Mouse (Mus musculus) erythroblast, adult 5-6 weeks (primary cell): Measurements from ENCODE around the gene Nav2. TPM values are rescaled to one million over a fixed set of nuclear protein-coding genes. Genes with fewer than 3 reads are reported as not detected.
A peak's percentile ranks its signal among the peaks of the same experiment; 100 is the strongest.

Experiments used
- ATAC-seq: replicated peaks from 2 replicates; pipeline ENCODE4 v1.8.0; 2016; ENCODE audit warnings: moderate number of reproducible peaks, mild to moderate bottlenecking, moderate TSS enrichment, inconsistent platforms; ENCODE audit not compliant: poor library complexity, low FRiP score, severe bottlenecking
- total RNA-seq, 2 experiments: library from RNA; stranded (forward) in 1 of 2; stranded (reverse) in 1 of 2; fragments of 150-400 nt in 1 of 2; fragments of 200-764, 138-1000 nt in 1 of 2; gene quantifications; 2 replicates each; pipeline versions ENCODE4 v1.2.3 to v1.2.4; 2015 to 2017; ENCODE audit warnings: low replicate concordance in 2 of 2

Gene Nav2
- total RNA-seq, 2 experiments from 2014 or later, result 1.9 to 4.6 TPM

DNA sequence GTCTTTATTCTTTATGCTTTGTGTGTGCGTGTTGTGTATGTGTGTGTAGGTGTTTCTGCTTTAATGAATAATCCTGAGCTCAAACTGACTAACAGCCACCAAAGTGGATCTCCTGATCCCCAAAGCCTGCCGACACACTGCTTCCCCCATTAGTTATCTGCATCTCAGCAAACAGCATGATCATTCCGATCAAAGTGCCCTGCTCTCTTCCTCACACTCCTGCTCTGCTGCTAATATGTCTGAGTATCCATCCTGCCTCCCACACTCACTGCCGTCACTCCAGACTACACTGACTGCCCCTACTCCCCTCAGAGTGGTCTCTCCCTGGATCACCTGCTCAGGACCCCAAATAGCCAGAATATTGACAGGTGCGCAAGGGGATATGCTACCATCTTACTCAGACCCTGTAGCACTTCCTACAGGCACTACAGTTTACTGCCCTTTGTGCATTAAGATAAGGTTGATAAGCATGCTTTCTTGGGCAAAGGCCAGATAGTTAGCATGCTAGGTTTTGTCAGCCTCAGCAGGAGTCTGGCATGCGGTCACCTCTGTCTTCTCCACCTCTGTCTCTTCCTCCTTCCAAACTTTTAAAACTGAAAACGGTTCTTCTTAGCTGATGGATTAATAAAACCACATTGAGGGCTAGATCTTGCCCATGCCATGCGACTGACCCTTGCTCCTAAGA lies 382.8 kb downstream of the Nav2 start:
- 0 out of 2 replicates have a peak, but pooled peaks have one; percentile 52 for ATAC-seq

DNA sequence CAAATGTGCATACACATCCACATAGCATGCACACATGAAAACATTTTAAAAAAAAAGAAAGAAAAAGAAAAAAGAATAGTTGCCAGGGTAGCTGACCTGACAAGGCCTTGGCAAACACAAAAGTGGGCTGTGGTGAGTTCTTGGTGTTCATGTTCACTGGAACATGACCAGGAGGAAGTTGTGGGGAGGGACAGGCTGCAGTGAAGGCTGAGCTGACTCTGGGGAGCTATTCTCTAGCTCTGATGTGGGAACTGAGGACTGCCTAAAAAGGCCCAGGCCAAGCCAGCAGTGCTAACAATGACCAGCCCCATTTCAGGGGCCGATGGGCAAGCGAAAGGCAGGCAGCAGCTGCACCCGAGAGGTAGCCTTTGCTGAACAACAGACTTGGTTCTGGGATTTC lies 388.6 kb downstream of the Nav2 start:
- no peak for ATAC-seq

DNA sequence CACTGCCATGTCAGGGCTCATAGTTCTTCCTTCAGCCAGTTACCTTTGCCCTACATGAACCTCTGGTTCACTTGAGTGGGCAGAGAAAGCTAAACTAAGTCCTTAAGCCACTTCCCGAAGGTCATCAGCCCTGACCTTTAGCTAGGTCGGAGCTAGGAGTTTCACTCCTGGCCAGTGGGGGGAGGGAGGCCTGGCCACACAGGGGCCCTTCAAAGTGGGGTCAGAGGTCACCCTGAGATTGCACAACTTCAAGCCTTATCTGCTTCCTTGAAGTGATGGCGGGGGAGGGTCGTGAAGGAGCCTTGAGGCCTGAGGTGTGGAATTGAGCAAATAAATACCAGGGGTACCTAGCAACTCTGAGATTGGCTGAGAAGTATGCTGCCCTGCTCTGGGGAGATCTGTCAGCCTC lies 389.9 kb downstream of the Nav2 start:
- no peak for ATAC-seq

DNA sequence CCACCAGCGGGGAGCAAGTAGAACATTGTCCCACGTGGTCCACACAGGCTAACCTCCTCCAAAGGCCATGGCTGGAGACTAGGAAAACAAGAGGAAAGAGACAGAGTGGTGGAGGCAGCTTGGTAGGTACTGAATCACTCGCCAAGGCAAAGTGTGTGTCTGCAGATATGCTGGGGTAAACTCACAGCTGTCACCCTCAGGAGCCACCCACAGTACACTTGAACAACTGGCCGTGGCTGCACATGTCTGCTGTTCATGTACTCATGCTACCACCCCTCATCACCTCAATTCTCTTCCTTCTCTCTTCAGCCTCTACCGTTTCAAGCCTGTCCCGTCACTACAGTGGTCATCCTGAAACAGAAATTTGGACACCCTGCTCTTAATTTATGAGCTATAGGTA lies 393.0 kb downstream of the Nav2 start:
- ATAC-seq, result no peak

DNA sequence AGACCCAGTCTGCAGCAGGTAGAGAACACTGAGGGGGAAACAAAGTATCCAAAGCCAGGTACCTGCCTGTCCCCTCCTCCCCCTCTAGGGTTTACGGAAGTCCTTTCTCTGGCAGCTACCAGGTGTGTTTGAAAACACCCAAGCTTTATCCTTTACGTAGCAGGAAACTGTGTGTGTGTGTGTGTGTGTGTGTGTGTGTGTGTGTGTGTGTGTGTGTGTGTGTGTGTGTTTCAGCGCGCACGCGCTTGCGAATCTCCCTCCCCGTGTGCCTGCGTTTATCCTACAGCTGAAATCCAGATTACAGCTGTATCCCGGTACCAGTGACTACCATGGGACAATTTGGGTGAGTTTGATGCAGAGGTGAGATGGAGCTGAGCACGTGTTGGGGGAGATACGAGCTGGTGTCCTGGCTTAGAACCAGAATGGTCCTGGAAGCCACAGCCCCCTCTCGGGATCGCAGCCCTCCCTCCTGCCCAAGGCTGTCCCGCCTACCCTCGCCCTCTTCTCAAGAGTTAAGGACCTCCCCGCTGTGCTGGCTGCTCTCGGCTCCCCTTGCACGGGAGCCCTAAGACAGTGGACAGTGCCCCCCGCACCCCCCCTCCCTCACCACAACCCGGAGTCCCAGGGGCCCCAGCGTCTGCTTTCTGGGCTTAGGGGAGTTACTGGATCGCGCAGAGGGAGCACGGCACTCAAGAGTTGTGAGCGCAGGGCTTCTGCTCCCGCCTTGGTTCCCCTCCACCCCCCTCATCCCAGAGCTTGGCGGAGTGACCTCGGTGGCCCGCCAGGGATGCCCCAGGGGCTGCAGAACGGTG lies 395.3 kb downstream of the Nav2 start:
- ATAC-seq, result no peak

DNA sequence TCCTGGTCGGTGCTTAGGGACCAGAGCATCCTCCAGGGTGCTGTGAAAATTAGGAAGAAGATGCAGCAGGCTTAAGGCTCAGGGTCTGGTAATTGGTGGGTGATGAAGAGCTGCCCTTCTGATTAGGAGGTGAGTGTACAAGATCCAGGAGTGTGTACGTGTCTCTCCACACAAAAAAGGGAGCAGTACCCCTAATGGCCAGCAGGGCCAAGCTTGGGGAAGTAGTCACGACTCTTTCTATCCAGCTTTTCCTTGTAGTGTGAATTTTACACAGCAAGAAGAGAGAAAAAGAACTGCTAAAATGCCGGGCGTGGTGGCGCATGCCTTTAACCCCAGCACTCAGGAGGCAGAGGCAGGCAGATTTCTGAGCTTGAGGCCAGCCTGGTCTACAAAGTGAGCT lies 399.2 kb downstream of the Nav2 start:
- peak; percentile 50 for ATAC-seq

DNA sequence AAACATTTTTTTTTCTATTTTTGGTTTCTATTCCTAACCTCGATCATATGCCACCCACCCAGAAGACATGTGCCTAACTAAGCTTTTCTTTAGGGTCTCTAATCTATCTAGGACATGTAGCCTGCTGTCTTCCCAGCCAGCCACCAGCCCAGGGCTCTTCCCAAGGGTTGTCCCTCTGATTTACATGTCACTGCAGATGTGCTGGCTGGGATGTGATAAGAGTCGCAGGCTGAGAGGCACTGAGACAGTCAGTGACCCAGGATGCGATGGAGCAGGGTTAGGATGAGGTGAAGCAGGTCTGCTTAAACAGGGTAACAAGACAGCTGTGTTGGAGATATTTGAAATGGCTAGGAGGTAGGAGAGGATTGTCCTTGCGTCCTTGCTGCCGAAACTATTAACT lies 401.2 kb downstream of the Nav2 start:
- ATAC-seq, result peak; percentile 50; the same call in 1 of the 2 replicates

DNA sequence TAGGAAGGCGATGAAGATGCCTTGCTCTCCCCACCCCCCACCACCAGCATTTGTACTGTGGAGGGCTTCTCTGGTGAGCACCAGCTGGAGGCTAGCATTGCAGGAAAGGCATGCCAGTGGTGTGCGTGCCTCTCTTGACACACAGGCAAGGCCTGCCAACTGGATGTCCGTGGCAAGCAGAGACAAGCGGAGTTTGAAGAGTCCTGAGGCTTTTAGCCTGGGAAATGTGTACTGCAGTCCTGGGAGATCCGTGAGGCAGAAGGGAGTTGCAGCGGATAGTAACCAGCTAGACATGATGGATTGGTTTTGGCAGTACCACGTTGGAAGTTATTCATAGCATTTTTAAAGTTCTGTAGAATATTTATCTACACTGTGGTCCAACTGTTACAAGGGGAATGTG lies 405.4 kb downstream of the Nav2 start:
- ATAC-seq, result no peak

DNA sequence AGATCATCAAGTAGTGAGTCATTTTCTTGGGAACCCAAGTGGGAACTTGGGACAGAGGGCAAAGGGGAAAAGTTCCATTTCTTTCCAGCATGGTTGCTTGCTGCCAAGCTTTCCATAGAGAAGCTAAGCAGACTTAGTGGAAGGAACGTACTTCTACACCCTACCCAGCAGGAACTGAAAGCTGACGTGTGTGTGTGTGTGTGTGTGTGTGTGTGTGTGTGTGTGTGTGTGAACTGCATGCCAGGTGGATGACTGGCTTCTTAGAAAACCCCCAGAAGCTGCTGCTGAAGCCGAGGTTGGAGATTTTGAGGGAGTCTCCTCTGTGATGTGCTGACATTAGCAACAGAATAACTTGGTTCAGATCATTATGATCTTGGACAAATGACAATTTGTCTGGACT lies 406.5 kb downstream of the Nav2 start:
- ATAC-seq, result no peak

DNA sequence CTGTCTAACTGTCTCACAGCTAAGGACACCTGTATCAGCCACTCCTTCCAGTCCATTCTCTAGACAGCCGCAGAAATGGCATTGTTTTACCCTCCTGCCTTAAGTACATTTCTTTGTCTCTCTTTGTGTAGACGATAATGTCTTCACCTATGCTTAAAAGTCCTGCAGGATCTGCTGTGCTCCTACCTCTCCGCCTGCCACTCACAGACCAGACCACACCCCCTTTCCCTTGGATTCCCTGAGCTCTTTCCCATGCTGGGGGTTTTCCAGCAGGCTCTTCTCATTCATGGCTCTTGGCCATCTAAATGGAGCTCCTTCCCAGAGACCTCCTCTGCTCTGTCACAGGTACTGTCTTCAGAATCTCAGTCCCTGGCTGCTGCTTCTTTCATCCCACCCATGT lies 408.1 kb downstream of the Nav2 start:
- no peak for ATAC-seq

DNA sequence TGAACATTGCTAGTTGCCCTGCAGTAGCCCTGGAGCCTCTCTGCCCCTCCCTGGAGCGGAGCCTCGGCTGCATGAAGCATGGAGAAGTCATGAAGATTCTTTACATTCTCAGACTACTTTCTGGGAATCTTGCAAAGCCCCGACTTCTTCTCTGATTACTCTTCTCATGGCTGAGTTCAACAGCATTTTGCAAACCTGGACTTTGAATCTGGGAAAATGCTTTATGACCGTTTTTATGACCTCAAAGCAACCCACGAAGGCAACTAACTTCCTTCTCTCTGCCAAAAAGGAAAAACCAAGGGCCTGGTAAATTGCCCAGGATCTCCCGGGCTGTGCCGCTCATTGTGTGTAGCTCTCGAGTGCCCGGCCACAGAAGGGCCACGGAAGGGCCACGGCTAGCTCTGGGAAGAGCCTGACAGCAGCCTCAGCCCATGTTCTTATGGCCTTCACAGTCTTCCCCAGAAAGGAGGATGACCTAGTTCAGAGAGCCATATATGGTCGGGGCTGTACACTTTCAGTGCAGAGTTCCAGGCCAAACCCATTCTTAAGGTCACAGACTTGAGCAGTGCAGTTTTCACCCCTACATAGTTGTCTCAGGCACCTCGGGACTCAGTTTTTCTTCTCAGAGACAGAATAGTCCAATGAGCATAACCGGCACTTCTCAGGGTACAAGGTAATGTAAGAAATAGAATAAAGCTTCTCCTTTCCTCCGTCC lies 409.8 kb downstream of the Nav2 start:
- ATAC-seq, result no peak

DNA sequence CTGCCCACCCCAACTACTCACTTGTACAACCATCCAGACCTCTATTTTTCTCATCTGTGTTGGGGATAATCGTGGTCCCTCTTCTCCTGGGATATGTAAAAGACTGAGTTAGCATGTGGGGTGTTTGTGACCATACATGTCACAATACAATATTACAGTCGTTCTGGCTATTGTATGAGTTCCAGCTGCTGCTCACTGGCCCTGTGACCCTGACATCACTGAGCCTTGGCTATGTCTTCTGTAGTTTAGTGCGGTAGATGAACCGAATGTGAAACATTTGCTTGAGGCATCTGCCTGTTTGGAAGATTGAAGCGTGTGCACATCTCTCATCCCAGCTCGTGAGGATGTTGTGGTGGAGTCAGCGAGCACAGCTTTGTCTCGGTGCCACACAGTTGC lies 410.4 kb downstream of the Nav2 start:
- no peak for ATAC-seq

DNA sequence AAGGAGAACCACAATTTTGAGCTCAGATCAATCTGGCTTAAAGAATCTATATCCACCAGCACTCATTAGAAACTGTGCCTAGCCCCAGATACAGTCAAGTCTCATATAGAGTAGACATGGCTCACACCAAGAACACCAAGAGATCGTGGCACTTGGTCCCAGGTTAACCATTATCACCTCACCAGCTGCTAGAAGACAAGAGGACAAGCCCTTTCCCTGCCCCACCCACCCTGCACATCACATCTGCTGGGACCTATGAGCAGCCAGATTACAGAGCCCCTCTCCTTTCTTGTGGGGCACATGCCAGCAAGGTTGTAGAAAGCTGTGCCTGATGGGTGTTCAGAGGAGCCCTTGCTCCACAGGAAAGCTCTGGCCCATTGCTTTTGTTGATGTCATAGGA lies 411.5 kb downstream of the Nav2 start:
- peak; percentile 37; the same call in 1 of the 2 replicates for ATAC-seq

DNA sequence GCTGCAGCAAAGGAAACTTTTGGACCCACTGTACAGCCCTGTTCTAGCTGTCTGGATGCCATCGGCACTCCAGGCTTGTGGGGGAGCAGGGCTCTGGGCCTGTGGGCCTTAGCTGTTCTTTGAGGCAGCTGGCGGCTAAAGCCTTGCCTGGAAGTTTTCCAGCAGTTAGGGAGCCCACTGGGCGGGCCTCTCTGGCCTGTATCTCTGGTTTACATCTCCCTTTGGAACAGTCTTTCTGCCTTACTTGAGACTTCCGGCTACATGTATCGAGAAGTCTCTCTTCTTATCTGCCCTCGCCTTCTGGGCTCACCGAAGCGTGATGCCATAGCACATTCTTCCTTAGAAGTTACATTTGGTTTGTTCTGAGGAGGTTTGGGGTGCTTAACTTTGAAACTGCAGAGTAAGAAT lies 412.6 kb downstream of the Nav2 start:
- peak; percentile 85 for ATAC-seq

DNA sequence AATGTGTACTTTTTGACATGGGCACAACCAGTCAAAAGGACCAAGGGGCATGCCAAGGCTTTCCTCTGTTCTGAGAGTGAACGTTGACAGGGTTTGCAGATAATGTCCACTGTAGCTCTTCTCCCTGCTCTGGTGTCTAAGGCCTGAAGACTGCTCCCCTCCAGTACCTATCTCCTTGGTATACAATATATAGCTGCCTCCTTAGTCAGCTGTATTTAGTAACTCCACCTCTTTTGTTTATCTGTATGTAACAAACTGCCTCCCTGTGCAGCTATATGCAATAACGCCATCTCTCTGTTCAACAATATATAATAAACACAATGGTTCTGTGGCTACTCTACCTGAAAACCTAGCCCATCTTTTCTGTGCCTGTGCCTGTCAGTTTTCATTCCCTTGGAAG lies 413.7 kb downstream of the Nav2 start:
- ATAC-seq, result peak; percentile 66

DNA sequence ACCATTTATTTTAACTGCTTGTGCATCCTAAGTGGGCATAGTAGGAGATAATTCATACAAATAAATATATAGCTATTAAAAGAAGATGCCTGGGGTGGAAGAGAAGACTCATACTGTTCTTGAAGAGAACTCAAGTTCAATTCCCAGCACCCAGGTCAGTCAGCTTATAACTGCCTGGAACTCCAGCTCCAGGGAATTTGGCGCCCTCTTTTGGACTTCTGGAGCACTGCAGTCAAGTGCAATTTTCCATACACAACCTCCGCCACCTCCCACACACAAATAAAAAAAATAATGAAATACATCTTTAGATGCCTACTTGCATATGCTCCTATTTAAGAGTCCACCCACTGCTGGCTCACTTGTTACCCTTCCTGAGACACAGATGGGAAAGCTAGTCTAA lies 416.1 kb downstream of the Nav2 start:
- no peak for ATAC-seq

DNA sequence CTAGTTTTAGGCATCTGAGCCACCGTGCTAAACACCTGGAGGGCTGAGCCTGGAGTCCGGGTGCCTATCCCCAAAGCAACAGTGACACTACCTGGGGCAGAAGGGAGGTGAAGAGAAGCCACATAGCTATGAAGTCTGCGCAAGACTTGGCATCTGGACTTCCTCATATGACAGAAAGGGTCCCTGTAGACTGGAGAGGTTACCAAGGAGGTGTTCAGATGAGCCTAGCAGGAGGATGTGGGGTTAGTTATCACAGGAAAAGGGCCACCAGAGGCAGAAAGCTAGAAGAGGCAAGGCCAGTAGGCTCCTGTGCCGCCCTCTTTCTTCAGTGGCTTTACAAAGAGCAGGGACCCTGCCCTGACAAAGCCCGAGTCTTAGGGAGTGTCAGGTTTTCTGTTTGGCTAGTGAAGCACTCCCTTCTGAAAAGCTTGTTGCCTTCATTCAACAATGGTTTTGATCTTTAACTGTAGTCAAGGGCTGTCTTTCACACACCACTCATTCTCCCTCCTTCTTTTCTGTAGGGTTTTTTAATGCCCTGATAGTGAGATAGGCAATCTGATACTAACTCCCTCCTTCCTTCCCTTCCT lies 417.7 kb downstream of the Nav2 start:
- ATAC-seq, result no peak

DNA sequence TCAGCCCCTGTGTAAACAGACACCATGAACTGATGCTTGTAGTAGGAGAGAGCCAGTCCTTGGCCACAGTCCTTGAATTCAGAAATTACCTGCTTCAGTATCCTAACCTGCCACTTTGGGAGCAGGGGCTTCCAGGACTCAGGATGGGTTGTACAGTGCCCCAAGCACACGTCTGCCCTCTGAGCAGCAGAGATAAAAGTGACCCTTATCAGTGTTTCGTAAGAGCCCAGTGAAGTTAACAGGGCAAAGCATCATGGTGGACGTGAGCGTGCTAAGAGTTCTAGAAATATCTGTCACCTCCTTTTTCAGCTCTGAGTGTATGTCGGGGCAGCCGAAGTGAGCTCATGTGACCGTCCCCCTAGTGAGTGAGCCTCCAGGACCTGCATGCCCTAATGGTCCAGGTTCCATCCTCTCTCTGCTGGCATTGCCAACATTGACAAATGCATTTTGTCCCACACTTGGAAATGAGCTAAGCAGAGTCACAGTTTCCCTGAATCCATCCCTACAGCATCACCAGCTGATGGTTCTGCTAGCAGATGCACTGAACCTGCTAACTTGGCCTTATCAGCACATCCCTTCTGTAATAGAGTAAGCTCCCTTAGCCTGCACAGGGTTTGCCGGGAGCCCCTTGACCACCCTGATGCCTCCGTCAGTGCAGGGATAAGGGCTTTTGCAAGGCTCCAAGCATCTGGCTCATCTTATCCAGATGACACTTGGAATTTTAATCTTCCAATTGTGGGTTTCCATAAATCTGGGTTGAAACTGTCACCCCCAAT lies 418.6 kb downstream of the Nav2 start:
- ATAC-seq, result peak; percentile 59; the same call in 1 of the 2 replicates

DNA sequence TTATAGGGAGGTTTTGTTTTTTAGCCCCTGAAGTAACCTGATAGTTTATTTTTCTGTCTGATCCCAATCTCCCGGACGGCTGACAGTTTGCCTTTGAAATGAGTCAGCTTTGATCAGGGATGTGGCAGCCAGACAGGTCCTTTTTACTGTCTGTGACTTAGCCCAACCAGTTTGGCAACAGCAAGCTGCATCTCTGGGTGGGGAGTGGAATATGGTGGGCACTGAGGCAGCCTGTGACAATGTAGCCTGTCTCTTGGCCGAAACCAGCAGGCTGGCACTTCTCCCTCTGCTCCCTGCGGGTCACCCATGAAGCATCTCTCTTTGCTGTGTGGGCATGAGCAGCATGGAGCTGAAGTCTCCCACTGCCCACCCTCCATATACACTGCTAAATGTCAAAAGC lies 421.7 kb downstream of the Nav2 start:
- no peak for ATAC-seq

DNA sequence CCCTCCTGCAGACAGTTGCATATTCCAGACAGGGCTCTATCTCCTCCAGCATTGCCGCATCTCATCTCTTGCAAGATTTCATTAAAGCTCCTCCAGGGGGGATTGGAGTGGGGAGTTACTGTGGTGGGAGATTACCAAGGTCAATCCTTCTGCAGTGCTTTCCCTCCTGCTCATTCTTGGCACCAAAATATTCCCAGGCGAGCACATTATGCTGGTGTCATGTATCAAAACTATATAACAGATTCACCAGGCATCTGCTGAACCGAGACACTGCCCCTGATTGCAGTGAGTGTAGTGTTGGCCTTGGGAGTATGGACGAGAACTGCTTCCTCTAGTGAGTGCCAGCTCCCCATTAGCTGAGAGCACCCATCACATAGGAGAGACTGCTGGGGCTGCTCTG lies 423.4 kb downstream of the Nav2 start:
- no peak for ATAC-seq
